Mouse (Mus musculus) thymus, adult 2 months (tissue): ENCODE data around the gene Stum.

Experiments used
- CTCF ChIP-seq: fragments of 200-500 bp; IDR thresholded peaks from 2 replicates; pipeline ENCODE4 v1.5.1; 2012; ENCODE audit warnings: mild to moderate bottlenecking, control low read depth, low read length, moderate library complexity, borderline replicate concordance; ENCODE audit not compliant: control insufficient read depth, poor library complexity, insufficient read depth; ENCODE audit errors: extremely low read depth
- POLR2A ChIP-seq: fragments of 200-500 bp; IDR thresholded peaks from 2 replicates; pipeline ENCODE4 v1.6.1; 2012; ENCODE audit warnings: mild to moderate bottlenecking, low read length, control low read depth, moderate library complexity; ENCODE audit not compliant: control insufficient read depth, poor library complexity, insufficient read depth; ENCODE audit errors: extremely low read depth

DNA sequence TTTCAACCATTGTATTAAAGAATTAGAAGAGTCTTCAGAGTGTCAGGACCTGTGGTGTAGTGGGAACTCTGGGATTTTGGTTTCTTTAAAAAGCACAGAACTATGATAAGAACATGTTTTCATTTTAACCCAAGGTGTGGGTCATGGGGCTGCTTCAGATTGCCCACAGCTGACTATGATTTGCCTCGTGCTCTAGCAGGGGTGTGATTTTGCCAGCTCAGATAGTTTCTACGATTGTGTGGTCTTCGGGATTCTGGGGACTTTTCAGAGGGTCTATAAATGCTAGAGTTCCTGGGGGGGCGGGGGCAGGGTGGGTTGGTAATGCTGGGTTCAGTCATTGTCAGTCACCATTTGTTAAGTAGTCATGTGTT is 91.7 kb downstream of the Stum start:
- TF ChIP-seq CTCF (no peak), POLR2A (no peak)
